Mouse (Mus musculus) small intestine, adult 2 months (tissue): ENCODE data around the gene Htra2. TPM values are rescaled to one million over a fixed set of nuclear protein-coding genes. Genes with fewer than 3 reads are reported as not detected.

Source experiments
- H3K27ac ChIP-seq: fragments of 200-500 bp; 2 replicates; pipeline ENCODE4 v1.5.1; 2012; ENCODE audit warnings: low read depth, low read length, control low read depth, inconsistent platforms; ENCODE audit not compliant: insufficient read depth
- H3K27me3 ChIP-seq: fragments of 200-500 bp; 2 replicates; pipeline ENCODE4 v1.6.1; 2012; ENCODE audit warnings: mild to moderate bottlenecking, moderate library complexity, low read length, inconsistent platforms; ENCODE audit not compliant: control insufficient read depth, insufficient read depth
- H3K36me3 ChIP-seq: fragments of 200-500 bp; 2 replicates; pipeline ENCODE4 v1.6.1; 2012; ENCODE audit warnings: mild to moderate bottlenecking, low read length, control low read depth, inconsistent platforms; ENCODE audit not compliant: control insufficient read depth, insufficient read depth
- H3K4me1 ChIP-seq: fragments of 200-500 bp; 2 replicates; pipeline ENCODE4 v1.6.1; 2012; ENCODE audit warnings: low read length, inconsistent platforms, mixed read lengths; ENCODE audit not compliant: control insufficient read depth, insufficient read depth, insufficient read length
- H3K4me3 ChIP-seq: fragments of 200-500 bp; 2 replicates; pipeline ENCODE4 v1.5.1; 2012; ENCODE audit warnings: low read depth, mild to moderate bottlenecking, control low read depth, inconsistent platforms, low read length, moderate library complexity
- CTCF ChIP-seq: fragments of 200-500 bp; IDR thresholded peaks from 2 replicates; pipeline ENCODE4 v1.5.1; 2012; ENCODE audit warnings: low read depth, mild to moderate bottlenecking, control low read depth, inconsistent platforms, low read length, moderate library complexity, mixed read lengths; ENCODE audit not compliant: insufficient replicate concordance, insufficient read length; ENCODE audit errors: extremely low read depth
- POLR2A ChIP-seq: fragments of 200-500 bp; IDR thresholded peaks from 2 replicates; pipeline ENCODE4 v1.6.1; 2012; ENCODE audit warnings: low read depth, mild to moderate bottlenecking, control low read depth, inconsistent platforms, low read length, moderate library complexity
- WGBS: fragments of 180-500 bp; shearing (Covaris S2); methylation state at CpG from one replicate; pipeline ENCODE4 v1.1.7; 2018; 5-methylcytosine and 5-hydroxymethylcytosine counted together
- polyA plus RNA-seq: library from polyadenylated mRNA; depleted of rRNA; stranded (reverse); fragments of >200 nt; gene quantifications from 2 replicates; pipeline ENCODE4 v1.2.3, GENCODE M21; 2012

The Htra2 gene
- polyA plus RNA-seq, 1 experiment = 24.3 TPM

DNA sequence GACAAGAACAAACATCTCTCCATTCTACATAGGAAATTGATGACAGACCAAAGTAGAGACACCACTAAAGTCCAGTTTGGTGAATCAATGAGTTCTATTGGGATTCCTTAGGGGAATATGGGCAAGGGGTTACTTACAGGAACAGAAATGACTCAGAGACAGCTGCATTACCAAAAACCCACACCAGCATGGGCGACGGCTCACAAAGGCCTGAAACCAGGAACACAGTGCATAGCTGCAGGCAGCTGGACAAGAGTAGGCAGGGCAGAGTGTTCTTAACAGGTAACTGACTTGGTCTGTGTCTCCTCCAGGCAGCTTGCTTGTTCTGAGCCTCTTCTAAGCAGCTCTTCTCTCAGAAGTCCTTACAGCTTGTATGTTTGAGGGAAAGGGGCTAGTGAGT is 39.3 kb downstream of the Htra2 start:
- H3K4me3 ChIP-seq = no peak overlapping the region
- H3K27ac ChIP-seq = no peak overlapping the region
- no peaks in the 10 kb centered on the region for H3K27me3 ChIP-seq
- WGBS = 66% methylated on average over 2 of the region's 2 CpGs
- no peaks in the 10 kb centered on the region for H3K36me3 ChIP-seq
- no peak for TF ChIP-seq CTCF
- no peak for TF ChIP-seq POLR2A
- H3K4me1 ChIP-seq = peaks cover 16% of the 10 kb centered on the region; the same call in 1 of the 2 replicates

DNA sequence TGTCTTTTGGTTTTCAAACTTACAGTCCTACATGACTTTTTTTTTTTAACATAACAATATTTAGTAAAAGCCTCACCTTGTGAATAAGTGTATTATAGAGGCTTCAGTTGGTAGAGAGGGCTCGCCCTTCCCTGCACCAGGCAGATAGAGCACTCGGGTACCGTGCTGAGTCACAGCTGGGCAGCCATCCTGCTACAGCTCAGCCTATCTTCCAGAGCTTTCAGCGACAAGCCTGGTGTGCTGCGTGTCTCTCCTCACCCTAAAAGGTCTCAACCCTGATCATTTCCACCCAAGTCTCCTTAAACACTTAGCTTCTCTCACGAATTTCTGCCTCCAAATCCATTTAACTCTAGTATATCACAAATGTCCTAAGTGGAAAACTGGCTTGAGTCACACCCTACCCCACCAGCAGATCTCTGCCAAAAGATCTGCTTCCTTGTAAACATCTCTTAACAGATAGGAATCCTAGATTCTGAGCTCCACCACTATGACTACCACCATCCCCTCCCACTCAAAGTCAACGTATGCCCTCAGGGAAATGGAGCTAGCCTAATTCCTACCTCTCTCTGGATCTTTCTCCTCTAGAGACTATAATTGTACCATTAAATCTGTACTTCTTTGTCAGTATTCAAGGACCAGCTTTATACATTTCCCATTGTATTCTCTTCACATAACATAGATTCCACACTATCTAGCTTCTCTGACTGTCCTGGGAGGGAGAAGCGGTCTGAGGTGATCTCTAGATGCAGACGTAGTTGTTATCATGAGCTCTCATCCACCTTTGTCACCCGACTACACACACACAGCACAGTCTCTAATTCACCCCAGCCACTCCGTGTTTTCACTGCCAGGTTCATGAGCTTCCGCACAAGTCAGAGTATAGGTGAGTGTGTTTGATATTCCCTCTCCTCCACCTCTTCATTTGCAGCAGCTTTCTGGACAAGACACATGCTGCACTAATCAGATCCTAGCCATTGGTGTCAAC is 40.3 kb downstream of the Htra2 start:
- Histone ChIP-seq H3K27me3 (no peaks in the 10 kb centered on the region), H3K27ac (no peak overlapping the region), H3K4me3 (no peak overlapping the region), H3K4me1 (peaks cover 16% of the 10 kb centered on the region; the same call in 1 of the 2 replicates), H3K36me3 (no peaks in the 10 kb centered on the region)
- 35% methylated on average over 12 of the region's 12 CpGs for WGBS
- TF ChIP-seq CTCF (no peak), POLR2A (no peak)

DNA sequence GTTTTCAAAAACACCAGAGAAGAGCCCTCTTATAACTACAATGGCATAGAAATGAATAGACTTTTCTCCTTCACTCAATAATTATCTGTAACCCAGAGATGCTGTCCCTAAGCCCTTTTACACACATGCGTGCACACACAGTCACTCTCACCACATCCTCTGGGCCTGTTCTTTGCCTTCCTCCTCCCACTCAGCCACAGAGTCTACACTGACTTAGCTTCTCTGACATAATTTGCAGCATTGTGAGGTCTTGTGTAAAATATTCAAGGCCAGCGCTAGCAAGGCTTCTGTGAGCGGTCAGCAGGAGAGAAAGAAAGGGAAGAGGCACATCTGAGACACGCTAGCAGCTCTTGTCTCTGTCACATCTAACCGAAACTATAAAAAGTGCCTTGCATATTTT is 41.6 kb downstream of the Htra2 start:
- no peak for TF ChIP-seq CTCF
- TF ChIP-seq POLR2A = no peak
- Histone ChIP-seq H3K27me3 (no peaks in the 10 kb centered on the region), H3K36me3 (no peaks in the 10 kb centered on the region), H3K27ac (peak overlapping the region; percentile 39; the same call in 1 of the 2 replicates), H3K4me3 (no peak overlapping the region), H3K4me1 (peaks cover 16% of the 10 kb centered on the region; the same call in 1 of the 2 replicates)
- WGBS = 80% methylated on average over 5 of the region's 5 CpGs

DNA sequence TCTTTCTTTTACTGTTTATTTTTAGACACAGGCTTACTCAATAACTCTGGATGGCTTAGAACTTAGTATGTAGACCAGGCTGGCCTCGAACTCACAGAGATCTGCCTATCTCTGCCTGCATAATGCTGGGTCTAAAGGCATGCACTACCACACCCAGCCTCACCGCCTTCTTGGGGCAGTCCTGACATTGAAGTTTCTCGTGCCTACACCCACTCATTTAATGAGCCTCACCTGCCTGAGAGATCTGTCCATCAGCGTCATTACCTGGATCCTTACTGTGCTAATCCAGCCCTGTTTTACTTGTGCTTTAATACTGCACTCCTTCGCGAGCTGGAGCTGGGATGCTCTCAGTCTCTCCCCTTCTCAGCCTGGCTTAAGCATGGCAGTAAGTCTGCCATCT is 43.3 kb downstream of the Htra2 start:
- 47% methylated on average over 6 of the region's 6 CpGs for WGBS
- no peak overlapping the region for H3K4me3 ChIP-seq
- no peaks in the 10 kb centered on the region for H3K27me3 ChIP-seq
- no peak overlapping the region for H3K27ac ChIP-seq
- peaks cover 7% of the 10 kb centered on the region; the same call in 1 of the 2 replicates for H3K4me1 ChIP-seq
- no peaks in the 10 kb centered on the region for H3K36me3 ChIP-seq
- no peak for TF ChIP-seq CTCF
- TF ChIP-seq POLR2A = no peak

DNA sequence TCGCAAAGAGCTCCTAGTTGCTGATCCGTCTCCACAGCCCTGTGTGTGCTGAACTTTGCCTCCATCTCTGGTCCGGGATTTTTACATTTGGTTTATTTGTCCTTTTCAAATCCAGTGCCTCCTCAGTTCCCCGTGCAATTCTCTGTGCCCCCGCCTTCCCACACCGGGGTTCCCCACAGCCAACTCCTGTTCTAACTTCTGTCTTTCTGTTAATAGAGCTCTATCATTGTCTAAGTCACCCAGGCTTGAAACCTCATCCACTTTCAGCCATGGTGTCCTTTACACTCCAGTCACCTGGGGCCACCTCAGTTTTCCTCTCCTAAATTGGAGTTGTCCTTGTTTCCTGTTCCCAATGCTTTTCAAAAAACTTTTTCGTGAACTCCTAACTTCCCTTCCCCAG is 43.8 kb downstream of the Htra2 start:
- WGBS = 67% methylated on average over 7 of the region's 7 CpGs
- Histone ChIP-seq H3K27ac (no peak overlapping the region), H3K27me3 (no peaks in the 10 kb centered on the region), H3K36me3 (no peaks in the 10 kb centered on the region), H3K4me1 (peaks cover 5% of the 10 kb centered on the region; the same call in 1 of the 2 replicates), H3K4me3 (no peak overlapping the region)
- TF ChIP-seq POLR2A = no peak
- TF ChIP-seq CTCF = no peak

DNA sequence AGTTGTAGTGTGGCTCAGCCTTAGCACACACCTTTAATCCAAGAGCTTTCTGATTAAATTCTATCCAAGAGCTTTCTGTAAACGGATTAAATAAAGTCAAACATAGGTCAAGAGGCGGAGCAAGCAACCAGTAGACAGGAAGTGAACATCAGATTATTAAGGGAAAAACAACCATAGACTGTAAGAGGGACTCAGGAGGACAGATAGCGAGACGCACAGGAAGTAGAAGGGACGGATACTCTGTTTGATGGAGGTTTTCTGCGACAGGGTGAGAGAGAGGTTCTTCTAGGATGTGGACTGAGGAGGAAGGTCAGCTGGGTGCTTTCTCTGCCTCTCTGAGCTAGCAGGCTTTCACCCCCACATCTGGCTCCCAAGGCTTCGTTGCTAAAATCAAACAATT is 45.1 kb downstream of the Htra2 start:
- H3K4me1 ChIP-seq = peaks cover 2% of the 10 kb centered on the region; the same call in 1 of the 2 replicates
- no peaks in the 10 kb centered on the region for H3K27me3 ChIP-seq
- H3K4me3 ChIP-seq = 0 out of 2 replicates have a peak overlapping the region, but pooled peaks have one; percentile 5
- peak overlapping the region; percentile 58 for H3K27ac ChIP-seq
- TF ChIP-seq CTCF (no peak), POLR2A (no peak)
- WGBS = 46% methylated on average over 7 of the region's 7 CpGs
- no peaks in the 10 kb centered on the region for H3K36me3 ChIP-seq

DNA sequence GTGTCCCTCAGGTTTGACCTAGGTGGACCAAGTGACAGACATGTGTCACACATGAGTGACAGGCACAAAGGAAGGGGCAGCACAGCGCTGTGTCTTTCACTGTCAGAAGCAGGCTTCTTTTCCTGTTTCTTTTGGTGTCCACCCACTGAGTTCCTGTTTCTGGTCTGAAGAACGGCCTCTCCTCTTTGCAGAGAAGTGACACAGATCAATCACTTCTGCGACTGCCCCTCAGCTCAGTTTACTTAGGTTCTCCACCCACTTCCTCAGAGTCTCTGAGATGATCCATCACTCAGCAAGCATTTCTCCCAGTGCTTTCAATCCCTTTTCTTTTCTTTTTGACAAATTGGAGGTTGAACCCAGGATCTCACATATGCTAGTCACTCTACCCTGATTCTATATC is 46.4 kb downstream of the Htra2 start:
- no peaks in the 10 kb centered on the region for H3K36me3 ChIP-seq
- no peaks in the 10 kb centered on the region for H3K27me3 ChIP-seq
- WGBS = 56% methylated on average over 3 of the region's 3 CpGs
- no peak overlapping the region for H3K4me3 ChIP-seq
- H3K27ac ChIP-seq = peak overlapping the region; percentile 59
- no peak for TF ChIP-seq CTCF
- H3K4me1 ChIP-seq = no peaks in the 10 kb centered on the region
